Mouse (Mus musculus) mouse embryonic stem cell (cell line): ENCODE data around the gene Bcorl1.
"Not testable (repeated sequence)": the region's sequence is repeated elsewhere in the genome, so short reads cannot be mapped to it uniquely, and the experiment has no call there.

ENCODE experiments used
- in situ Hi-C, 2 experiments: fragments of 300-500 bp; cut with MboI; formaldehyde crosslinking; loops; 1 replicate in 1 of 2; 3 replicates in 1 of 2; pipeline ENCODE4 v1.14.3; 2019 to 2020; ENCODE audit warnings: low sequenced_read_pairs in 2 of 2, low pct_unique_long_range_greater_than_20kb in 1 of 2, mixed read lengths in 1 of 2; ENCODE audit not compliant: unreplicated experiment in 1 of 2

The Bcorl1 gene

DNA sequence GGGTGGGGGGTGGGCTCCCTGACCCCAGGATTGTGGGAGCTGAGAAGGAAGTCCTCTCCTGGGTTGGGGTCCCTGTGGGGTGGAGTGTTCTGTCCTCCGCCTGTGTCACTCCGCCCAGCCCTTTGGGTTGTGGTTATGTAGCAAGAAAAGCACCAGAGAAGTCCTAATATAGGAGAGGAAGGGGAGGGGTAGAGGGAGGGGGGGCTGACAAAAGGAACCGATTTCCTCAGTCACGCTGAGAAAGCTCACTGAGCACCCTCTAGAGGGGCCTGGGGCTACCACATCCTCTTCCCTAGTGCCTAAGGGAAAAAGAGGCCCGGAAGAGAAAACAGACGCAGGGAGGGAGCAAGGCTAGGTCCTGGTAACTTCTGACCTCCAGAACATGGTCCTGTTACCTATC is 88.4 kb downstream of the Bcorl1 start:
- in situ Hi-C loops = no loop called here

GRCm38 (mm10) chrX:48432599-48433526 is 91.7 kb downstream of the Bcorl1 start:
- in situ Hi-C loops = no loop called here

DNA sequence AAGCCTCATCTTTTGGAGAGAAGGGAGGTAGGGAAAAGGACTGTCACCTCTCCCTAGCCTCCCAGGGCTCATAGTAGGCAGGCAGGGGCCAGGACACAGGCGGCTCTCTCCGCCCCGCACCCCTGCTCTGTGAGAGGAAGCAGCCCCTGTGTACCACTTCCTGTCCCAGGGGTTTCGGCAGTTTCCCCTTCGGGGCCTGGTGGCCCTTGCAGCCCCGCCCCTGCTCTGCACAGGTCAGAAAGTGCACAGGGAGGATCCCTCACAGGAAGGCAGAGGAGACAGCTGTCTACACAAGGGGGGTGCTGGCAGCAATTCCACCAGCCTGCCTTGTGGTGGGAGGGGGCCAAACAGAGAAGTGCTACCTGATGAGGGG is 92.4 kb downstream of the Bcorl1 start:
- in situ Hi-C loops = no loop called here

- in situ Hi-C loops = no loop called here
These were observed 93.1 kb downstream of the Bcorl1 start for GRCm38 (mm10) chrX:48434251-48434650.

GRCm38 (mm10) chrX:48435477-48435900 is 94.3 kb downstream of the Bcorl1 start:
- in situ Hi-C loops = no loop called here

DNA sequence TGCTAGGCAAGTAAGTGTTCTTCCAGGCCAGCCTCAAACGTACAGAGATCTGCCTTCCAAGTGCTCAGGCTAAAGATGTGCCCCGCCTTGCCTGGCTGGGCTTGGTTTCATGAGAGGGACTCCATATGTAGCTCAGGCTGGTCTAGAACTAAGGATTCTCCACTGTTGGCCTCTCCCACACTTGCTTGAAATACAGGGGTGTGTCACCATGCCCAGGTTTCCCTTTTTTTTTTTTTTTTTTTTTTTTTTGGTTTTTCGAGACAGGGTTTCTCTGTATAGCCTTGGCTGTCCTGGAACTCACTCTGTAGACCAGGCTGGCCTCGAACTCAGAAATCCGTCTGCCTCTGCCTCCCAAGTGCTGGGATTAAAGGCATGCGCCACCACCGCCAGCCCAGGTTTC is 94.9 kb downstream of the Bcorl1 start:
- in situ Hi-C loops = not testable (repeated sequence)

DNA sequence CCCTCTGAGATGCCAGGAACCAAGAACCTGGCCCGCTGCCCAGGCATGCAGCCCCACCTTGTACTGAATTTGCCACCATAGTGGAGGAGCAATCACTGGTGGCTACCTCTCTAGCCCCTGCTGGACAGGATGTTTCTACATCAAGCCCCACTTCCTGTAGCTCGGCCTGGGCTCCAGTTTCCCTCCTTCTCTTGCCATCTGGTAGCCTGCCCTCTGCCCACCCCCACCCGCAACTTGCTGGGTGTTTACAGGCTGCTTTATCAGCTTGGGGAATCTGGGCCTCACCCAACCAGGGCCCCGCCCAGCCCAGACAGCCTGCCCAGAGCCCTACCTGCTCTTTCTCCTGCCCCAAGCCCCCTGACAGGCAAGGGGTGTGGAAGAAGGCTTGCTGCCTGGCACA is 97.9 kb downstream of the Bcorl1 start:
- in situ Hi-C loops = no loop called here

DNA sequence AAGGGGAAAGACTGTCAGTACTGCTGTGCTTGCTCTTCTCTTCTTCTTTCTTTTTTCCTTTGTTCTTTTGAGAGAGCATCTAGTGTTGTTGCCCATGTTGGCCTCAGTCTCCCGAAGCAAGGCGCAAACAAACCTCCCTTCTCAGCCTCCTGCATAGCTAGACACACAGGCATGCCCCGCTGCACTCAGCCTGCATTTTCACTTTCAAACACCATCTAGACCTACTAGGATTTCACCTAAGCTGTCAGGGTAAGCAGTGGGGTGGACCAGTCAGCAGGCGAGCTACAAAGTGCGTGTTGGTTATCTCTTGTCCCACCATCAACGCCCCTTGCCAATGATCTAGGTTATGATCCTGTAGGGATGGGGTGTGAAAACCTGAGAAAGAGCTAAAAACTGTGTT is 100.4 kb downstream of the Bcorl1 start:
- in situ Hi-C loops = no loop called here

GRCm38 (mm10) chrX:48441954-48442353 is 100.8 kb downstream of the Bcorl1 start:
- in situ Hi-C loops = no loop called here

GRCm38 (mm10) chrX:48444677-48445076 is 103.5 kb downstream of the Bcorl1 start:
- in situ Hi-C loops = no loop called here

GRCm38 (mm10) chrX:48449646-48450045 is 108.5 kb downstream of the Bcorl1 start:
- in situ Hi-C loops = no loop called here

GRCm38 (mm10) chrX:48452231-48452890 is 111.2 kb downstream of the Bcorl1 start:
- in situ Hi-C loops = no loop called here

GRCm38 (mm10) chrX:48452931-48453673 is 111.9 kb downstream of the Bcorl1 start:
- in situ Hi-C loops = no loop called here

DNA sequence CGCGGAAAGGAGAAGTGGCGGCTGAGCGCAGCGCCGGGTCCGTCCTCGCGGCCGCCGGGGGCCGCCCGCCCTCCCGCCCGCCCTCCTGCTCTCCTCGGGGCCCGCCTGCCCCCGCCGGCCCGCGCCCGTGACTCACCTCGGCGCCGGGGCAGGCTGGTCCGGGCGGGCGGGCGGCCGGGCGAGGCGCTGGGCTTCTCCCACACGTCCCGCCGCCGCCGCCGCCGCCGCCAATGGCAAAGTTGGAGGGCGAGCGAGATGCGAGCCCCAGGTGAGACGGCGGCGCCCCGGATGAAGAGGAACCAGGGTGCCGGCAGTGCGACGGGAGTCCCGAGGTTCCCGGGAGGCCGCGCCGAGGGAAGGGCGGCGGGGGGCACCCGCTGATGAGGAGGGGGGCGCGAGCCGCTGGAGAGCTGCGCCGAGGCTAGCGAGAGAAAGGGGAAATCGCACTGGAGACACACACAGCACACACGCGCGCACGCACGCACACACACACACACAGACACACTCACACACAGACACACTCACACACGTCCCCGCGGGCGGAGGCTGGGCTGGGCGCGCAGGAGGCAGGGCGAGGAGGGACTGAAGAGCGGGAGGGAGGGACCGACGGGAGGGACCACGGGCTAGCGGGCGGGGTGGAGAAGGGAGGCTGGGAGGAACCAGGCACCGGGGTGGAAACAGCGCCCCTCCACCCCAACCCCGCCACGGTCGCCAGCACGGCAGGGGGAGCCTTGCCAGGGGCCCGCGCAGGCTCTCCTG is 112.8 kb downstream of the Bcorl1 start:
- in situ Hi-C loops = no loop called here

GRCm38 (mm10) chrX:48454495-48454878 is 113.3 kb downstream of the Bcorl1 start:
- in situ Hi-C loops = no loop called here

GRCm38 (mm10) chrX:48455018-48455417 is 113.9 kb downstream of the Bcorl1 start:
- in situ Hi-C loops = no loop called here

DNA sequence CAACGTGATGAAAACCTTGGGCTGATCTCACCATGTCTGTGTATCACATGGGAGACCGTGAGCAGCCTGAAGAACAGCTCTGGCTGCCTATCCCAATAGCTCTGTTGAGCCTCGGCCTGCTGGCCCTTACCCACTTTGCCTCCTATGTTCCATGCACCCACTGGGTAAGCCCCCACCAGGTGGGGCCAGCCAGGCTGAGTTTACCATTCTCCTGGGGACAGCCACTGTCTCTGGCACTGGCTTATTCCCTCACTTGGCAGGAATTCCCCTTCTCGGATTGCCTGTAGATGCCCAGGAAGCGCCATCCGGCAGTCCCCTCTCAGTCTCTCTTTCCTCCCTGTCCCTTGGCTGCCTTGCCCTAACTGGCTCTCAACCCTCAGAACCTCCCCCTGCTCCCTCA is 115.8 kb downstream of the Bcorl1 start:
- in situ Hi-C loops = no loop called here
